Mouse (Mus musculus): Measurements from ENCODE around the gene Fstl4. TPM values are rescaled to one million over a fixed set of nuclear protein-coding genes. Genes with fewer than 3 reads are reported as not detected.

The Fstl4 gene
- polyA plus RNA-seq, 1 experiment from 2014 or later: not detected

DNA sequence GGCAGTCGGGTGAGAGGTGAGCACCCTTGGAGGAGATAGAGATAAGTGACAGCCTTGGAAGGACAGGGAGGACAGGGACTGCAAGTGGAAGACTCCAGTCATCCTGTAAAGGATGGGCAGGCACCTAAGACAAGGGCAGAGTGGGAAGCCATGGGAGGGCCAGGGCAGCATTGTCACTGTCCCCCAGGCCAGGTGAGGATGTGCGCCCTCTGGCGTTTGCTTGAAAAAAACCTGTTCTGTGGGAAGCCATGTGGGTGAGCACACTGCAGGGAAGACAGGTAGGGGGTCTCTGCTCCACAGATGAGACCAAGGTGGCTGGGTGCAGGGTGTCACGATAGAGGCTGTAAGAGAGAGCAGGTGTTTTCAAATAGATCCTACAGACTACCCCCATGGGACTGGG is 381.9 kb downstream of the Fstl4 start:
- no peaks in the 10 kb centered on the region for H3K27me3 ChIP-seq (ENCODE audit: insufficient read depth, low read length)
- H3K27ac ChIP-seq (ENCODE audit: low read depth): no peak overlapping the region
- no peak overlapping the region for H3K9ac ChIP-seq (replicated peaks)
- no peak overlapping the region for H3K4me3 ChIP-seq (ENCODE audit: low read depth, low read length)
- no peak overlapping the region for H3K4me2 ChIP-seq (ENCODE audit: low read depth, low read length)
- no peaks in the 10 kb centered on the region for H3K36me3 ChIP-seq (replicated peaks; ENCODE audit: insufficient read depth, low read length)
- TF ChIP-seq CTCF (IDR thresholded peaks at IDR 0.05; ENCODE audit: low read depth) (peak; percentile 68), EP300 (IDR thresholded peaks at IDR 0.05; ENCODE audit: low read depth) (no peak)
- WGBS (ENCODE audit: insufficient replicate concordance): 30% methylated on average over 4 of the region's 4 CpGs
- DNase-seq: peak; percentile 49
- no peaks in the 10 kb centered on the region for H3K9me3 ChIP-seq (ENCODE audit: low read length)
- ATAC-seq: no peak
- no peaks in the 10 kb centered on the region for H3K4me1 ChIP-seq (ENCODE audit: insufficient read depth)

DNA sequence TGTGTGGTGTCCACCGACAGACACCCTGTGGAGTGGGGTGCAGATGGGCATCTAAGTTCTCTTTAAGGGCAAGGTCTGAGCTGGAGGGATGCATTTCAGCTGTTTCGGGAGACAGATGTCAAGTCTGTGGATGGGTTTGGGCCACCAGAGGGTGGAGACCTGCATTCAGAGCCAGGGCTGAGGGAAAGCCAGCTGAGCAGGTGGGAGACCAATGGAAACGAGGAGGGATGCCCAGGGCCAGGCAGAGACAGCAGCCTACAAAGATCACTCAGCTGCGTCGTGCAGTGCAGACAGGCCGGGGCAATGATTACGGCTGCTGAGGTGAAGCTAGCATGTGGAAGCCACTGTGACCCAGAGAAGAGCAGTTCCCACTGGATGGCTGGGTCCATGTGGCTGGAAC is 392.0 kb downstream of the Fstl4 start:
- ATAC-seq: no peak
- Histone ChIP-seq H3K4me2 (ENCODE audit: low read depth, low read length) (no peak overlapping the region), H3K27ac (ENCODE audit: low read depth) (no peak overlapping the region), H3K36me3 (replicated peaks; ENCODE audit: insufficient read depth, low read length) (no peaks in the 10 kb centered on the region), H3K4me1 (ENCODE audit: insufficient read depth) (no peaks in the 10 kb centered on the region), H3K4me3 (ENCODE audit: low read depth, low read length) (no peak overlapping the region), H3K9ac (replicated peaks) (no peak overlapping the region), H3K27me3 (ENCODE audit: insufficient read depth, low read length) (no peaks in the 10 kb centered on the region), H3K9me3 (ENCODE audit: low read length) (no peaks in the 10 kb centered on the region)
- no peak for TF ChIP-seq EP300 (IDR thresholded peaks at IDR 0.05; ENCODE audit: low read depth)
- no peak for TF ChIP-seq CTCF (IDR thresholded peaks at IDR 0.05; ENCODE audit: low read depth)
- 82% methylated on average over 7 of the region's 7 CpGs for WGBS (ENCODE audit: insufficient replicate concordance)
- no peak for DNase-seq

DNA sequence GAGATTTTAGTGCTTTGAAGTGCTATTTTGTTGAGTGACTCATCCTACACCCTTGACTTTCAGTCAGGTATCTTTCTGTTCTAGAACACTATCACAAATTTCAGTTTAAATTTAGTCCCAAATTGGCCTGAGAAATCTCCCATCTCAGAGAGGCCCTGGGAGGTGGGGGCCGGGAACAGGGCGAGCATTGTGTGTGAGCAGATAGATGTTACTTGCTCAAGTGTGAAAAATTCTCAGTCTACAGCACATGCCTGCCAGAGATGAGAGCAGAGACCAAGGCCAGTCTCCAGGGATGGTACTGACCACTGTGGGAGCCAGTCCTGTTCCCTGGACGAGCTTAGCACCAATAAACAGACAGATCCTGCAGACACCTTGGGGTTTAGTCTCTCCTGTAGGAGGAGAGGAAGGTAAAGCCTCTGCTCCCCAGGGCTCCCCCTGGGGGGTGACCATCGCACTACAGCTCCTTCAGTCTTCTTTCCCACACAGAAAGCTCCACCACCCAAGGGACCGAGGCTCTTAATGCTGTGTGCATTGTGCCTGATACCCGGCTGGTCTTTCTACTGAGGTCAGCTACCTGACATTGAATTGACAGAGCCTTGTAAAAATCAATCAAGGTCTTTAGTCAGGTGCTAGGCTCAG is 393.3 kb downstream of the Fstl4 start:
- no peaks in the 10 kb centered on the region for H3K36me3 ChIP-seq (replicated peaks; ENCODE audit: insufficient read depth, low read length)
- H3K4me2 ChIP-seq (ENCODE audit: low read depth, low read length): no peak overlapping the region
- no peaks in the 10 kb centered on the region for H3K27me3 ChIP-seq (ENCODE audit: insufficient read depth, low read length)
- H3K27ac ChIP-seq (ENCODE audit: low read depth): no peak overlapping the region
- 61% methylated on average over 6 of the region's 6 CpGs for WGBS (ENCODE audit: insufficient replicate concordance)
- H3K9ac ChIP-seq (replicated peaks): no peak overlapping the region
- H3K4me1 ChIP-seq (ENCODE audit: insufficient read depth): no peaks in the 10 kb centered on the region
- DNase-seq: no peak
- no peak for ATAC-seq
- peak; percentile 26; the same call in 1 of the 2 replicates for TF ChIP-seq CTCF (IDR thresholded peaks at IDR 0.05; ENCODE audit: low read depth)
- no peak for TF ChIP-seq EP300 (IDR thresholded peaks at IDR 0.05; ENCODE audit: low read depth)
- H3K4me3 ChIP-seq (ENCODE audit: low read depth, low read length): no peak overlapping the region
- no peaks in the 10 kb centered on the region for H3K9me3 ChIP-seq (ENCODE audit: low read length)

DNA sequence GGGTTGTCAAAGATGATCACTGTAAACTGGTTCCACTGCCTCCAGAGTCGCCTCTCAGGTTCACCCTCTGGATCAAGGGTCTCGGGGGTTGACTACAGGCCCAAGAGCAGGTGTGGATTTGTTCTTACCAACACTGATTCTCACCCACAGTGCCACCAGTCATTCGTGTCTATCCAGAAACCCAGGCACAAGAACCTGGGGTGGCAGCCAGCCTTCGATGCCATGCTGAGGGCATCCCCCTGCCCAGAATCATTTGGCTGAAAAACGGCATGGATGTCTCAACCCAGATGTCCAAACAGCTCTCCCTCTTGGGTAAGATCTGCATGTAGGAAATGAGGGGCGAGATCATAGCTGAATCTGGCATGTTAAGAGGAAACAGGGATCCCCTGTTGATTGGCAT is 398.0 kb downstream of the Fstl4 start:
- H3K27ac ChIP-seq (ENCODE audit: low read depth): no peak overlapping the region
- 65% methylated on average over 6 of the region's 6 CpGs for WGBS (ENCODE audit: insufficient replicate concordance)
- no peak for TF ChIP-seq EP300 (IDR thresholded peaks at IDR 0.05; ENCODE audit: low read depth)
- no peak for TF ChIP-seq CTCF (IDR thresholded peaks at IDR 0.05; ENCODE audit: low read depth)
- no peak for DNase-seq
- no peak for ATAC-seq
- no peaks in the 10 kb centered on the region for H3K9me3 ChIP-seq (ENCODE audit: low read length)
- H3K4me1 ChIP-seq (ENCODE audit: insufficient read depth): no peaks in the 10 kb centered on the region
- H3K27me3 ChIP-seq (ENCODE audit: insufficient read depth, low read length): no peaks in the 10 kb centered on the region
- no peak overlapping the region for H3K9ac ChIP-seq (replicated peaks)
- no peak overlapping the region for H3K4me3 ChIP-seq (ENCODE audit: low read depth, low read length)
- no peaks in the 10 kb centered on the region for H3K36me3 ChIP-seq (replicated peaks; ENCODE audit: insufficient read depth, low read length)
- no peak overlapping the region for H3K4me2 ChIP-seq (ENCODE audit: low read depth, low read length)

DNA sequence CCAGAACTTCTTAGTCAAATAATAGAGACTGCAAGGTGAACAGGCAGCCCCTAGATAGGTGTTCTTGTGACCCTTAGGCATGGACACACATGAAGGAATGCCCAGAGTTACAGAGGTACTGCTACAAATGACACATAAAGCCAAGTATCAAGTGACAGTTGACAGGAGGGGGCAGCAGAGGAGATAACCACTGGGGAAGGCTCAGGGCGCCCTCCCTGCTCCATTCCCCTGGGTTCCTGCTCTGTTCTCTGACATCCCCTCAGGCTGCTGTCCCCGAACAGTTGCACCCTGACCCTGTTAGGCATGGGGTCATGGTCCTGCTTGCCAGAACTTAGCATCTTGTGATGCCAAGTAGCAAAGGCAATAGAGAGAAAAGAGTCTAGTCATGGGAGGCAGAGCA is 402.0 kb downstream of the Fstl4 start:
- no peaks in the 10 kb centered on the region for H3K9me3 ChIP-seq (ENCODE audit: low read length)
- ATAC-seq: no peak
- no peaks in the 10 kb centered on the region for H3K36me3 ChIP-seq (replicated peaks; ENCODE audit: insufficient read depth, low read length)
- no peak overlapping the region for H3K9ac ChIP-seq (replicated peaks)
- no peak for TF ChIP-seq EP300 (IDR thresholded peaks at IDR 0.05; ENCODE audit: low read depth)
- peak; percentile 23; the same call in 1 of the 2 replicates for TF ChIP-seq CTCF (IDR thresholded peaks at IDR 0.05; ENCODE audit: low read depth)
- H3K27me3 ChIP-seq (ENCODE audit: insufficient read depth, low read length): no peaks in the 10 kb centered on the region
- no peak overlapping the region for H3K4me2 ChIP-seq (ENCODE audit: low read depth, low read length)
- DNase-seq: no peak
- no peak overlapping the region for H3K4me3 ChIP-seq (ENCODE audit: low read depth, low read length)
- no peaks in the 10 kb centered on the region for H3K4me1 ChIP-seq (ENCODE audit: insufficient read depth)
- WGBS (ENCODE audit: insufficient replicate concordance): 59% methylated on average over 2 of the region's 2 CpGs
- no peak overlapping the region for H3K27ac ChIP-seq (ENCODE audit: low read depth)

DNA sequence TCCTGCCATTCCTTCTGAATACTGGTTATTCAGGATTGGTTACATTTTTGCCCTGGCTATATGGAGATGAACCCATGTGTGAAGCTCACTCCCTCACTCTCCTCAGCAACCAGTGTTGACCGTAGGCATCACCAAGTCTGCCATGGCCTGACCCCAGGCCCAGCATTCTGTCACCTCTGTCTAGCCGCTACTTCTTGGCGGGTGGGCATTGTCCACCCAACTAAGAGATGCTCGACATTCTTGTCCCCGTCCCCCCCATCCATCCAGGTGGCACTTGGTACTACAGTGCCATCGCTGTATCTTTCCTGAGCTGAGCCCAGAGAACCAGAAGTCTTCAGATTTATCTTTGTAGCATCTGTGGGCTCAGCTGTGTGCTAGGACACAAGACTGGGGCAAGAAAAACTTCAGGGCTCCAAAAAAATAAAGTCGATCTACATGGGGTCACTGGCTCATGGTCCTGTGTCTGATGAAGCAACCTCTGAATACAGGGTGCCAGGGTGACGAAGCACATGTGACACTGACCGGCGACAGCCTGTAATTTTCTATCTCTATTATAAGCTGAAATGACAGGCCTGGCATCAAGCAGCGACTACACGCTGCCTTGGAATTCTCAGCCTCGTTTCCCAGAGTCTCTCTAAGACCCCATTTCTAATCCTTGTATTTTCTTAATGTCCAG is 417.9 kb downstream of the Fstl4 start:
- H3K4me1 ChIP-seq (ENCODE audit: insufficient read depth): peaks cover 17% of the 10 kb centered on the region
- H3K9ac ChIP-seq (replicated peaks): no peak overlapping the region
- no peaks in the 10 kb centered on the region for H3K9me3 ChIP-seq (ENCODE audit: low read length)
- WGBS (ENCODE audit: insufficient replicate concordance): 77% methylated on average over 13 of the region's 13 CpGs
- no peaks in the 10 kb centered on the region for H3K36me3 ChIP-seq (replicated peaks; ENCODE audit: insufficient read depth, low read length)
- DNase-seq (no peak), ATAC-seq (peak; percentile 23; the same call in 1 of the 2 replicates)
- TF ChIP-seq EP300 (IDR thresholded peaks at IDR 0.05; ENCODE audit: low read depth) (no peak), CTCF (IDR thresholded peaks at IDR 0.05; ENCODE audit: low read depth) (no peak)
- no peak overlapping the region for H3K4me3 ChIP-seq (ENCODE audit: low read depth, low read length)
- H3K27ac ChIP-seq (ENCODE audit: low read depth): 0 out of 2 replicates have a peak overlapping the region, but pooled peaks have one; percentile 7
- H3K4me2 ChIP-seq (ENCODE audit: low read depth, low read length): no peak overlapping the region
- no peaks in the 10 kb centered on the region for H3K27me3 ChIP-seq (ENCODE audit: insufficient read depth, low read length)

All from liver, postnatal 0 days (tissue).